In the genomic region with DNA sequence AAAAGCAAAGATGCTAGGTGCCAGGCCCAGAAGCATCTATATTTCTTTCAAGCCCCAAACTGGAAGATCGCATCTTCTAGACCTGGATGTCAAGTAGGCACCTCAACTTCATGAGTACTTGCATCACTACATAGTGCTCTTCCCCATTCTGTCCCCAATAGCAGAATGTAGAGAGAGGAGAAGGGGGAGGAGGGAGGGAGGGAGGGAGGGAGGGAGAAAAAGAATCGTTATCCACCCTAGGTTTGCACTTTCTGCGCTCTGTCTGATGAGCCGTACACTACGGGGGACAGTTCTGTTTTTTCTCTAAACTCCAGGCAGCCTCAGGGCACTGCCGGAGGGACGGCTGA, we compare ENCODE assay signal across 9 mouse cellular contexts. TPM values are rescaled to one million over a fixed set of nuclear protein-coding genes. Genes with fewer than 3 reads are reported as not detected.
A peak's percentile ranks its signal among the peaks of the same experiment; 100 is the strongest.
DNase-seq lines count a peak whose midpoint lies in the region; ATAC-seq lines count a peak whose summit lies in the region.
"Had no signal": no experiment of that assay in that cellular context is flagged by ENCODE, and none has a peak within 500 bp of the region (broad histone marks: within the 10 kb centered on the region; RNA-seq: fewer than 3 reads in every experiment).

Gene Fktn, plus strand, starts transcription at position 295 of the 347 bp plus-strand sequence.

- peak; percentile 81 for ATAC-seq in kidney, embryonic 14.5 days (ENCODE audit: low FRiP score, low TSS enrichment)
- ATAC-seq in heart, embryonic 15.5 days (replicated peaks; ENCODE audit: insufficient number of reproducible peaks, insufficient read depth, low FRiP score, low read depth): peak; percentile 67
- peak; percentile 85 for ATAC-seq in neural tube, embryonic 12.5 days (ENCODE audit: low FRiP score, low read depth)

- H3K4me2 ChIP-seq in kidney, embryonic 14.5 days (replicated peaks; ENCODE audit: low read depth, low read length): peak within 1 kb of the TSS; percentile 90
- peak within 1 kb of the TSS; percentile 87 for H3K4me2 ChIP-seq in heart, embryonic 15.5 days
- H3K4me2 ChIP-seq in neural tube, embryonic 12.5 days (replicated peaks): peak within 1 kb of the TSS; percentile 84

- 6% methylated on average over 7 of the region's 7 CpGs for WGBS in kidney, embryonic 14.5 days
- WGBS in heart, embryonic 15.5 days: 18% methylated on average over 7 of the region's 7 CpGs
- WGBS in neural tube, embryonic 12.5 days: 8% methylated on average over 7 of the region's 7 CpGs

- DNase-seq in kidney, postnatal 25 days: no peak
- DNase-seq in adrenal gland, postnatal 25 days: no peak
- DNase-seq in left cerebral cortex, postnatal 14 days (ENCODE audit: low spot score in 2 of 2): peak in 1 of 2 experiments; percentile 12
- no peak for DNase-seq in gastrocnemius, adult 18-20 months (ENCODE audit: low spot score)
- DNase-seq in kidney, postnatal 36 days: no peak

- H3K9ac ChIP-seq in kidney, embryonic 14.5 days (ENCODE audit: low read depth, low read length): peak within 1 kb of the TSS; percentile 85
- peak within 1 kb of the TSS; percentile 84 for H3K9ac ChIP-seq in heart, embryonic 15.5 days
- H3K9ac ChIP-seq in neural tube, embryonic 12.5 days: peak within 1 kb of the TSS; percentile 83

- H3K4me1 ChIP-seq in kidney, embryonic 14.5 days (ENCODE audit: control insufficient read depth, insufficient read depth, low read length): peaks cover 8% of the 10 kb centered on the region; the same call in 1 of the 2 replicates
- peaks cover 11% of the 10 kb centered on the region; the same call in 1 of the 2 replicates for H3K4me1 ChIP-seq in heart, embryonic 15.5 days (replicated peaks)
- H3K4me1 ChIP-seq in neural tube, embryonic 12.5 days: peaks cover 9% of the 10 kb centered on the region

- no peaks in the 10 kb centered on the region for H3K36me3 ChIP-seq in kidney, embryonic 14.5 days (ENCODE audit: control insufficient read depth, insufficient read depth, low read length)
- no peaks in the 10 kb centered on the region for H3K36me3 ChIP-seq in heart, embryonic 15.5 days
- no peaks in the 10 kb centered on the region for H3K36me3 ChIP-seq in neural tube, embryonic 12.5 days

- H3K27me3 ChIP-seq in kidney, embryonic 14.5 days (ENCODE audit: control insufficient read depth, insufficient read depth, low read length): no peaks in the 10 kb centered on the region
- H3K27me3 ChIP-seq in heart, embryonic 15.5 days: no peaks in the 10 kb centered on the region
- H3K27me3 ChIP-seq in neural tube, embryonic 12.5 days (replicated peaks): no peaks in the 10 kb centered on the region
- H3K27me3 ChIP-seq: Patski had no signal

- intact Hi-C loops in left cerebral cortex, postnatal 14 days (cut with DNase I): no loop called here

- H3K9me3 ChIP-seq in kidney, embryonic 14.5 days (ENCODE audit: control insufficient read depth, low read length): no peaks in the 10 kb centered on the region
- H3K9me3 ChIP-seq in heart, embryonic 15.5 days (replicated peaks): no peaks in the 10 kb centered on the region
- H3K9me3 ChIP-seq in neural tube, embryonic 12.5 days: no peaks in the 10 kb centered on the region

- H3K4me3 ChIP-seq in kidney, embryonic 14.5 days (ENCODE audit: low read length): peak within 1 kb of the TSS; percentile 60
- peak within 1 kb of the TSS; percentile 79 for H3K4me3 ChIP-seq in heart, embryonic 15.5 days
- peak within 1 kb of the TSS; percentile 67 for H3K4me3 ChIP-seq in neural tube, embryonic 12.5 days

- H3K27ac ChIP-seq in kidney, embryonic 14.5 days (ENCODE audit: low read depth, low read length): peak within 1 kb of the TSS; percentile 79; the same call in 1 of the 2 replicates
- H3K27ac ChIP-seq in heart, embryonic 15.5 days: peak within 1 kb of the TSS; percentile 77
- H3K27ac ChIP-seq in neural tube, embryonic 12.5 days: peak within 1 kb of the TSS; percentile 57

RNA-seq across cellular contexts. Expression of gene Fktn, which starts in this region (rescaled TPM):
- polyA plus RNA-seq in kidney, embryonic 14.5 days (2014; fragmentation: Nextera tagmentation; extraction: Ambion mirVana): 17.2 and 20.8 TPM in 2 replicates
- 16.7 and 17.9 TPM in 2 replicates for total RNA-seq in adrenal gland, postnatal 25 days (2021)
- 14.8 and 15.9 TPM in 2 replicates for polyA plus RNA-seq in heart, embryonic 15.5 days (2015; fragmentation: Nextera tagmentation; extraction: Ambion mirVana)
- 10 to 100 TPM; 31.0 to 33.7 TPM for total RNA-seq in left cerebral cortex, postnatal 14 days (2021)
- 21.4 and 22.2 TPM in 2 replicates for polyA plus RNA-seq in neural tube, embryonic 12.5 days (2016; fragmentation: Nextera tagmentation; extraction: Ambion mirVana)
- total RNA-seq in gastrocnemius, adult 18-20 months (2021): 1 to 10 TPM; 6.6 to 7.6 TPM
